Mouse (Mus musculus) mouse embryonic stem cell (cell line): ENCODE results near the gene Ankar.

ENCODE experiments used
- in situ Hi-C, 2 experiments: fragments of 300-500 bp; cut with MboI; formaldehyde crosslinking; loops; 1 replicate in 1 of 2; 3 replicates in 1 of 2; pipeline ENCODE4 v1.14.3; 2019 to 2020; ENCODE audit warnings: low sequenced_read_pairs in 2 of 2, low pct_unique_long_range_greater_than_20kb in 1 of 2, mixed read lengths in 1 of 2; ENCODE audit not compliant: unreplicated experiment in 1 of 2

Ankar gene

GRCm38 (mm10) chr1:72716421-72716820 lies 16.0 kb upstream of the Ankar start:
- in situ Hi-C loops, result loop anchor here (5.0 kb wide), 2 partner anchors 131 to 136 kb away; no protein-coding TSS in a partner anchor

DNA sequence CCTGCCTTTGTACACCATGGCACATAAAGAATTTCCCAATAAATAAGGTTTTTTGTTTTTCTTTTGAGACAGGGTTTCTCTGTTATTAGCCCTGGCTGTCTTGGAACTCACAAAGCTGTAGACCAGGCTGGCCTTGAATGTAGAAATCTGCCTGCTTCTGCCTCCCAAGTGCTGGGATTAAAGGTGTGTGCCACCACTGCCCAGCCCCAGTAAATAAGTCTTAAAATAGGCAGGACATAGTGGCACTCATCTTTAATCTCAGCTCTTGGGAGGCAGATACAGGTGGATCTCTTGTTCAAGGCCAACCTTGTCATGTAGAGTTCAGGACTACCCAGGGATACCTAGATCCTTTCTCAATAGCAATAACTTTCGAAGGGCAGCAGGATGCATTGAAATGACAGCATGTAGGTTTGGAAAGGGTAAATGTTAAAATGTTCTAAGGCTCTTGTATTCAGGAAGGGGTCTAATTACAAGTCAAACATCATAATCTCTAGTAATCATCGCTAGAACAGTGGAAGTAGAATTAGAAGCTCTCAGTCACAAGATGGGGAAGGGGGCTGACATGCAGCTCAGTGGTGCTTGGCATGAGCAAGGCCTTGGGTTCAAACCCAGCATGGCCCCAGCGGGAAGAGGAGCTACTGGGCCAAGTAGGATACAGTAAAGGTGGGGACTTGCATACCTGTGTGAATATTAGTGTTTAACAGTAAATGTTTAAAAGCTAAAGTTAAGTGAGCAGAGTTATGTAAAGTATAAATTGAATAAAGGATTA lies 15.4 kb upstream of the Ankar start:
- in situ Hi-C loops, result loop anchor here (5.0 kb wide), 2 partner anchors 132 to 137 kb away; no protein-coding TSS in a partner anchor

- in situ Hi-C loops, result loop anchor here (5.0 kb wide), 2 partner anchors 132 to 137 kb away; no protein-coding TSS in a partner anchor
These were observed 14.7 kb upstream of the Ankar start for GRCm38 (mm10) chr1:72715065-72715464.

- in situ Hi-C loops, result no loop called here
These were observed 14.2 kb upstream of the Ankar start for GRCm38 (mm10) chr1:72714547-72714946.

GRCm38 (mm10) chr1:72711684-72712083 lies 11.3 kb upstream of the Ankar start:
- in situ Hi-C loops, result no loop called here

GRCm38 (mm10) chr1:72710753-72711653 lies 10.6 kb upstream of the Ankar start, which contains the start of gene Rpl37a:
TSS of gene Rpl37a (plus strand) at chr1:72711290.
- in situ Hi-C loops, result no loop called here

GRCm38 (mm10) chr1:72707525-72707924 lies 7.1 kb upstream of the Ankar start:
- in situ Hi-C loops, result no loop called here

GRCm38 (mm10) chr1:72698651-72699050 lies 1.7 kb downstream of the Ankar start:
- in situ Hi-C loops, result no loop called here

DNA sequence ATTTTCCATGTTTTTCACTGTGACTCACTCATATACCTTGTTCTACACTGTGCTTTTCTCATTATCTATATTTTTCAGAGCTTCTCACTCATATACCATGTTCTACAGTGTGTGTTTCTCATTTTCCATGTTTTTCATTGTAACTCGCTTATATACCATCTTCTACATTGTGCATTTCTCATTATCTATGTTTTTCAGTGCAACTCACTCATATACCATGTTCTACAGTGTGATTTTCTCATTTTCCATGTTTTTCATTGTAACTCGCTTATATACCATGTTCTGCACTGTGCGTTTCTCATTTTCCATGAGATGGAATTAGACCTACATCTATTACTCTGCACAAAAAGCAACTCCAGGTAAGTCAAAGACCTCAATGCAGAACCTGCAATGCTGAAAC lies 4.1 kb downstream of the Ankar start:
- in situ Hi-C loops, result no loop called here

- in situ Hi-C loops, result no loop called here
These were observed 27.3 kb downstream of the Ankar start for GRCm38 (mm10) chr1:72673070-72673469.

DNA sequence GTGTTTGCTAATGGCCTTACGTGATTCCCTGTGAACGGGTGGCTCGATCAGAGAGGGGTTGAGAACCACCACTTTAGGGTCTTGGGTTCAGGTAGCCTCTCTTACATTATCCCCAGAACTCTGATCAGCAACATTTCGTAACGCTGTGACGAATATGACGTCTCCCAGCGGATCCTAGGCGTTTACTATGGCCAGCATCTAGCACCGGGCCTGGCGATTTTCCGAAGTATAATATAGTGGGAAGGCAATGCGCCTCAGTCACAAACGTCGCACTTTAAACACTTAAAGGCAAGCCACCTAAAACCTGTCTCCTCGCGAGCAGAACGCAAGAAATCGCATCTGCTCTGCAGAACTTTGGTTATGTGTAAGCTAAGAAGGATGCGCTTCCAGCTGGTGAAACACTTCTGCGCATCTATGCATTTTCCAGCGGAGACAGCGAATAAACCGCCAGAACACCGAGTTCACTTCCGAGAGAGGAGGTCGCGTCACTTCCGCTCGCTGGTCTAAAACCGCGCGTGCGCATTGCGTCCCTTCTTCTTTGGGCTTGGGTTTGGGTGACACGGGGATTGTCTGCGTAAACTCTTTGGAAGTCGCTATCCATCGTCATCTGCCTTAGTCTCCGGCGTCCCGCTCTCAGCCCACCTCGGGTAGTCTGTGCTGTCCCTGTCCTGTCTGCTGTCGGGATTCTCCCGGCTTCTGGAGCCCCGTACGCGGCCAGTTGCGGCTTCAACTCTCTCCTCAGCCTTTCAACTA lies 59.5 kb downstream of the Ankar start:
- in situ Hi-C loops, result no loop called here

- in situ Hi-C loops, result no loop called here
These were observed 65.2 kb downstream of the Ankar start for GRCm38 (mm10) chr1:72635221-72635620.

DNA sequence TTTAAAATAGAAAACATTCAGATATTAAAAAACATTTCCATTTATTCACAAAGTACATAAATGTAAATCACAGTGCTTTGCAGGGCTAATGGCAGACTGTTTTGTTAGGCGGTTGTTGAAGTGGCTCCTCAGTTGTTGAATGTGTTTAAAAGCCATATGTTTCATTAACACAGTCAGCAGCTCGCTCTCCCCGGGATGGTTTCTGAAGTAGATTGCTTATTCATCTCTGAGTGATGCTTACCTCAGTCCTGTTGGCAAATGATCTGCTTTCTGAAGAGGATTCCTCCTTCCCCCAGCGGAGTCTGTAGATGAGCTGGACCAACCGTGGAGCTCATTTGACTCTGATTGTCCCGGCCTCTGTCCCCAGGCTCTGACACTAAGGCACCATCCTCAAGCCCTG lies 88.2 kb downstream of the Ankar start:
- in situ Hi-C loops, result no loop called here

DNA sequence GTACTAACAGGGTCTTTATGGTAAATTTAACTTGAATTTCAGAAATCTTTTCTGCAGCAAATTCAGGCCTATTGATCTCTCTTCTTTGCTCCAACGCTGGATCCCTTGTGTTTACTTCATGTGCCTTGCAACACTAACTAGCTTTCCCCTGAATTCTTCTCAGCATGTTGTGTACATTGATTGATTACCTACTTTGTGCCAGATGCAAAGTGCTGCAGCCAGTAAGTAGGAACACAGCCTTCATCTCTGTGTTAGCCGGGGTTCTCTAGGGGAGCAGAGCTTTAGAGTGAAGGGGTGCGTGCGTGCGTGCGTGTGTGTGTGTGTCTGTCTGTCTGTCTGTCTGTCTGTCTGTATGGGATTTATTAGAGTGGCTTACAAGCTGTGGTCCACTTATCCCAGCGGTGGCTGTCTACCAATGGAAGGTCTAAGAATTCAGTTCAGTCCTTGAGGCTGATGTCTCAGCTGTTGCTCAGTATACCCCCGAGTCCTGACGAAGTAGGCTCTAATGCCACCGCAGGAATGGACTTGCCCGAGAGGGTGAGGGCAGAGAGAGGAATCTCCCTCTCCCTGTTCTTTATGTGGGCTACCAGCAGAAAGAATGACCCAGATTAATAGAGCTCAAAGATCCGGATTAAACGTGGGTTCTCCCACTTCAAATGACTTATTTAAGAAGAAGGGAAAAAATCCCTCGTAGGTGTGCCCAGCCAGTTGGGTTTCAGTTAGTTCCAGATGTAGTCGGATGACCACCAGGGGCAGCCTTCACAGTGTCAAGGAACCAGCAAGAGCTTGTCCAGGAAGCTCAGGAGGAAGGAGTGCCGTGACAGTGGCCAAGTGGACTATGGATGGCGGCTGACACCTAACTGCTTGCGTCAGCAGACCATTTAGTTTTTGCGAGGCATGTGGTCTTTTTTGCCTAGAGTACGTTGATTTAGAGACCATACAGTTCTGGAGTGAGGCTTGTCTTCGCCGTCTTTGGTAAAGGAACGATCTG lies 90.2 kb downstream of the Ankar start:
- in situ Hi-C loops, result no loop called here

- in situ Hi-C loops, result no loop called here
These were observed 91.2 kb downstream of the Ankar start for GRCm38 (mm10) chr1:72609129-72609528.

DNA sequence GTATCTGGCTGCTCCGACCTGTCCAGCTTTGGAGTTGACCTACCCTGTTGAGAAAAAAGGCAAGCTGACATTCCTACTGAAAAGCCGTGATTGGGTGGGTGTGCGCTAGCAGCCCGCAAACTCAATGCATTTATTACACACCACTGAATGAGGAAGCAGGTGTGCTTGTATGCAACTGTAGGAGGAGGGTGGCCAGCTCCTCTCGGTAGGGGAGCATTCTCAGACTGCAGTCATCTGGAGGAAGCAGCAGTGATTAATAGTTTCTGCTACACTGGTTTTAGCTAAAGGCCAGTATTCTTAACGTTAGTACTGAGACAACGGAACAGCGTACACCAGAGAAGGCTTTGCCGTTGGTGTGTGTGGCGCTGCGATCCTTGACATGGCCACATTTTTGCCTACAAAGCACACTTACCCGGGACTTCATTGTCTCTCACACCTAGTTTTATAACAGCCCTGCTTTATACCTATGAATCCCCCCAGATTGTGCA lies 94.1 kb downstream of the Ankar start:
- in situ Hi-C loops, result no loop called here

DNA sequence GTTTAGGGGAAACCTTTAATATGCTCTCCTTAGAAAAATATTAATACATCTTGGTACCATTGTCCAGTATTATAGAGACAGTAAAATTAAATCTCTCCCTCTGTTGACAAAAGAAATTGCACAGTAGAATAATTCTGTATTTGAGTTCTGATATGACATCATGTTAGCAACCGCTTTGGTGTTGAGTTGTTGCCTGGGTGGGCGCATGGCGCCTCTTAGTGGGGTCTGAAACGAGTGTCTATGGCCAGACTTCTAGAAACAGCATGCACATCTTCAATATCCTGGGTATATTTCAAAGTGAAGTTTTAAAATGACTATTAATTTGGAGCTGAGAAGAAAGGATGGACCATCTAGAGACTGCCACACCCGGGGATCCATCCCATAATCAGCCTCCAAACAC lies 97.6 kb downstream of the Ankar start:
- in situ Hi-C loops, result no loop called here
